ENCODE assay signal across 31 mouse cellular contexts in genomic region chr5:45228226-45228927, GRCm38 (mm10).
A peak's percentile ranks its signal among the peaks of the same experiment; 100 is the strongest.
DNase-seq lines count a peak whose midpoint lies in the region; ATAC-seq and TF ChIP-seq lines count a peak whose summit lies in the region.
"Had no signal": no experiment of that assay in that cellular context is flagged by ENCODE, and none has a peak within 500 bp of the region (broad histone marks: within the 10 kb centered on the region; RNA-seq: fewer than 3 reads in every experiment).

No protein-coding gene starts in this region.

- H3K9me3 ChIP-seq in forebrain, postnatal 0 days (ENCODE audit: low read length), result no peaks in the 10 kb centered on the region
- H3K9me3 ChIP-seq in forebrain, embryonic 15.5 days, result no peaks in the 10 kb centered on the region
- H3K9me3 ChIP-seq: embryonic facial prominence, embryonic 10.5 days; embryonic facial prominence, embryonic 13.5 days; forebrain, embryonic 13.5 days; G1E; heart, embryonic 12.5 days; heart, embryonic 15.5 days; hindbrain, embryonic 10.5 days; hindbrain, embryonic 13.5 days had no signal

- ATAC-seq in forebrain, postnatal 0 days, result no peak
- ATAC-seq in forebrain, embryonic 15.5 days (replicated peaks), result no peak
- ATAC-seq in inflammation-experienced regulatory T-cells, adult 6 months, result no peak
- ATAC-seq: forebrain, embryonic 13.5 days; hindbrain, embryonic 16.5 days; intestine, embryonic 16.5 days had no signal

- no peak overlapping the region for H3K4me2 ChIP-seq in forebrain, postnatal 0 days (ENCODE audit: low read depth)
- H3K4me2 ChIP-seq in forebrain, embryonic 15.5 days (replicated peaks), result no peak overlapping the region
- H3K4me2 ChIP-seq: embryonic facial prominence, embryonic 13.5 days; forebrain, embryonic 13.5 days; heart, embryonic 12.5 days; heart, embryonic 15.5 days; hindbrain, embryonic 13.5 days had no signal

- WGBS in forebrain, postnatal 0 days, result 52% methylated on average over 6 of the region's 6 CpGs
- WGBS in forebrain, embryonic 15.5 days, result 63% methylated on average over 6 of the region's 6 CpGs

- H3K4me3 ChIP-seq in forebrain, postnatal 0 days (ENCODE audit: low read depth, low read length), result no peak overlapping the region
- no peak overlapping the region for H3K4me3 ChIP-seq in forebrain, embryonic 15.5 days
- H3K4me3 ChIP-seq: embryonic facial prominence, embryonic 10.5 days; embryonic facial prominence, embryonic 13.5 days; erythroblast, embryonic 14.5 days; forebrain, embryonic 13.5 days; heart, embryonic 12.5 days; heart, embryonic 15.5 days; hindbrain, embryonic 10.5 days; hindbrain, embryonic 13.5 days had no signal

- H3K36me3 ChIP-seq in forebrain, postnatal 0 days (ENCODE audit: insufficient read depth), result no peaks in the 10 kb centered on the region
- H3K36me3 ChIP-seq in forebrain, embryonic 15.5 days, result no peaks in the 10 kb centered on the region
- H3K36me3 ChIP-seq: embryonic facial prominence, embryonic 10.5 days; embryonic facial prominence, embryonic 13.5 days; G1E; heart, embryonic 12.5 days; heart, embryonic 15.5 days; hindbrain, embryonic 10.5 days; hindbrain, embryonic 13.5 days had no signal

- no peak overlapping the region for H3K27ac ChIP-seq in forebrain, postnatal 0 days (ENCODE audit: low read depth, low read length)
- H3K27ac ChIP-seq in forebrain, embryonic 15.5 days (replicated peaks), result no peak overlapping the region
- H3K27ac ChIP-seq: embryonic facial prominence, embryonic 10.5 days; embryonic facial prominence, embryonic 13.5 days; forebrain, embryonic 13.5 days; heart, embryonic 15.5 days; hindbrain, embryonic 10.5 days; hindbrain, embryonic 13.5 days had no signal

- no peak for TF ChIP-seq CTCF in forebrain, postnatal 0 days (IDR thresholded peaks at IDR 0.05; ENCODE audit: low read depth)

- peak; percentile 65 for DNase-seq in forebrain, postnatal 0 days
- DNase-seq in layer of hippocampus, adult 9-11 months, result peak; percentile 7
- no peak for DNase-seq in layer of hippocampus, postnatal 36 days
- peak; percentile 6 for DNase-seq in right cerebral cortex, postnatal 14 days
- DNase-seq in right cerebral cortex, adult 18-20 months, result no peak
- peak; percentile 43 for DNase-seq in brain, adult 2 months (ENCODE audit: low read depth, low spot score)
- DNase-seq: adrenal gland, adult 2 months; adrenal gland, postnatal 25 days; B cell, adult 2 months; cerebellum, adult 11-12 months; cerebellum, adult 8-10 months; cerebellum, postnatal 36 days; embryo, embryonic 11 days; gastrocnemius, postnatal 10 days; gastrocnemius, postnatal 36 days; heart, postnatal 10 days; heart, postnatal 36 days had no signal

- H3K27me3 ChIP-seq in forebrain, postnatal 0 days (ENCODE audit: insufficient read depth, low read length), result no peaks in the 10 kb centered on the region
- no peaks in the 10 kb centered on the region for H3K27me3 ChIP-seq in forebrain, embryonic 15.5 days
- H3K27me3 ChIP-seq: CH12.LX; embryonic facial prominence, embryonic 13.5 days; forebrain, embryonic 13.5 days; heart, embryonic 12.5 days; heart, embryonic 15.5 days; hindbrain, embryonic 13.5 days had no signal

- no peaks in the 10 kb centered on the region for H3K4me1 ChIP-seq in forebrain, postnatal 0 days (ENCODE audit: insufficient read depth)
- no peaks in the 10 kb centered on the region for H3K4me1 ChIP-seq in forebrain, embryonic 15.5 days
- H3K4me1 ChIP-seq: embryonic facial prominence, embryonic 10.5 days; embryonic facial prominence, embryonic 13.5 days; forebrain, embryonic 13.5 days; heart, embryonic 12.5 days; heart, embryonic 15.5 days; hindbrain, embryonic 10.5 days; hindbrain, embryonic 13.5 days had no signal

- H3K9ac ChIP-seq in forebrain, postnatal 0 days, result no peak overlapping the region
- H3K9ac ChIP-seq in forebrain, embryonic 15.5 days (replicated peaks), result no peak overlapping the region
- H3K9ac ChIP-seq: embryonic facial prominence, embryonic 13.5 days; forebrain, embryonic 13.5 days; heart, embryonic 12.5 days; heart, embryonic 15.5 days; hindbrain, embryonic 13.5 days had no signal

Comparison
In these comparisons a context has a peak if more than half of its experiments do, and no peak if none do; other contexts are left out.
1. DNase-seq: peak in forebrain, postnatal 0 days (single experiment), layer of hippocampus, adult 9-11 months (single experiment), right cerebral cortex, postnatal 14 days (single experiment) and brain, adult 2 months (single experiment); none in layer of hippocampus, postnatal 36 days (0 of 2) and right cerebral cortex, adult 18-20 months (single experiment).